Mouse (Mus musculus) erythroblast, embryonic 14.5 days (primary cell): ENCODE results near the gene Mthfd1l.

Experiments used
- GATA1 ChIP-seq: IDR thresholded peaks from 2 replicates; pipeline ENCODE4 v1.6.1; 2012; ENCODE audit warnings: low read length, inconsistent platforms, mixed read lengths
- TAL1 ChIP-seq: IDR thresholded peaks from 3 replicates; pipeline ENCODE4 v1.6.1; 2012; ENCODE audit warnings: low read length, inconsistent platforms, mixed read lengths

DNA sequence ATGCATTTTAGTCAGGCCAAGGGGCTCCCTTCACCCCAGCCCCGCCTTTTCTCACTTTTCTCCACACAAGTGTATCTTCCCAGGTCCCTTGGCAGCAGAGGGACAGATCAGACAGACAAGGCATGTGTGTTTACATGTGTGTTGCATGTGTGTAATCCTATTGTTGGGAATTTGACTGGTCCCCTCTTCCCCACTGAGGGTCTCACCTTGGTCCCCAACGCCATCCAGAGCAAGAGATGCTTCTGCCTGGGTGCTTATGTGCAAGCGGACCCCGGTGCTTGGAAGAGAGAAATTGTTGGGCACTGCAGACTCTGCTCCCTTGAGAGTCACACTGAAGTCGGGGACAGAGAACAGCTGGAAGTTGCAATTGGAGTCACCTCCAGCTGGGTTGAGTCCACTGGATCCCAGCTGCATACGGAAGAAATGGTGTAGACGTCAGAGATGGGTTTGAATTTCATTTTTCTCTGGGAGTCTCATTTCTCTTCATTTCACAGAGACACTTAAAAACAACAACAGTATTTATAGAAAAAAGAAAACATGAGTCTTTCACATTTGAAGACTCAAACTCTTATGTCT, 25.0 kb downstream of the Mthfd1l start:
- no peak for TF ChIP-seq TAL1
- TF ChIP-seq GATA1, result no peak
